Mouse (Mus musculus) CH12.LX (cell line): ENCODE data around the gene Aldh4a1.

Experiments
- CHD2 ChIP-seq: IDR thresholded peaks from 2 replicates; pipeline ENCODE4 v1.6.1; 2011; ENCODE audit warnings: low read length, improper control_type of control experiment
- CTCF ChIP-seq, 2 experiments: IDR thresholded peaks in 1 of 2; conservative IDR thresholded peaks in 1 of 2; 2 replicates each; pipeline ENCODE4 v1.5.1; 2011 to 2012; ENCODE audit warnings: low read depth in 2 of 2, low read length in 2 of 2, improper control_type of control experiment in 1 of 2, inconsistent platforms in 1 of 2, mild to moderate bottlenecking in 1 of 2, moderate library complexity in 1 of 2
- E2F4 ChIP-seq: IDR thresholded peaks from 2 replicates; pipeline ENCODE4 v1.6.1; 2011; ENCODE audit warnings: low read depth, low read length, improper control_type of control experiment; ENCODE audit not compliant: insufficient replicate concordance
- EP300 ChIP-seq: IDR thresholded peaks from 2 replicates; pipeline ENCODE4 v1.6.1; 2011; ENCODE audit warnings: low read length, improper control_type of control experiment
- JUND ChIP-seq: conservative IDR thresholded peaks from 2 replicates; pipeline ENCODE4 v1.6.1; 2011; ENCODE audit warnings: low read depth, low read length, improper control_type of control experiment
- MYC ChIP-seq: IDR thresholded peaks from 2 replicates; pipeline ENCODE4 v1.6.1; 2011; ENCODE audit warnings: low read depth, mild to moderate bottlenecking, improper control_type of control experiment, low read length
- POLR2A ChIP-seq: IDR thresholded peaks from 2 replicates; pipeline ENCODE4 v1.6.1; 2011; ENCODE audit warnings: low read depth, mild to moderate bottlenecking, improper control_type of control experiment, low read length
- POLR2AphosphoS2 ChIP-seq: IDR thresholded peaks from 2 replicates; pipeline ENCODE4 v1.6.1; 2011; ENCODE audit warnings: low read depth, low read length, improper control_type of control experiment
- TBP ChIP-seq: conservative IDR thresholded peaks from 2 replicates; pipeline ENCODE4 v1.6.1; 2011; ENCODE audit warnings: low read depth, low read length, improper control_type of control experiment
- UBTF ChIP-seq: IDR thresholded peaks from 2 replicates; pipeline ENCODE4 v1.6.1; 2012; ENCODE audit warnings: low read depth, mild to moderate bottlenecking, inconsistent platforms, low read length, improper control_type of control experiment, moderate library complexity
- ZC3H11A ChIP-seq: IDR thresholded peaks from 2 replicates; pipeline ENCODE4 v1.6.1; 2012; ENCODE audit warnings: low read depth, mild to moderate bottlenecking, inconsistent platforms, low read length, improper control_type of control experiment

GRCm38 (mm10) chr4:139683728-139684638, 61.3 kb downstream of the Aldh4a1 start:
- TF ChIP-seq E2F4 (no peak), EP300 (no peak), POLR2A (no peak), CHD2 (no peak), CTCF (conservative IDR thresholded peaks at IDR 0.05 in 1 of 2, IDR thresholded peaks at IDR 0.05 in 1 of 2; ENCODE audit: low read depth in 2 of 2, low read length in 2 of 2) (no peak), JUND (no peak), POLR2AphosphoS2 (no peak), MYC (no peak), TBP (no peak), UBTF (no peak), ZC3H11A (no peak)
